Mouse (Mus musculus) MEL (cell line): ENCODE data around the gene B230307C23Rik. TPM values are rescaled to one million over a fixed set of nuclear protein-coding genes. Genes with fewer than 3 reads are reported as not detected.

Source experiments
- DNase-seq: peaks from one replicate; pipeline ENCODE4 v3.0.0; 2011; ENCODE audit warnings: low read depth, low spot score
- H3K27ac ChIP-seq: 2 replicates; pipeline ENCODE4 v1.5.1; 2012; ENCODE audit warnings: low read depth, mild to moderate bottlenecking, control low read depth, low read length, moderate library complexity; ENCODE audit not compliant: control insufficient read depth
- H3K27me3 ChIP-seq, 2 experiments: fragments of 150-350 bp in 1 of 2; sonication (generic) in 1 of 2; 2 replicates each; pipeline ENCODE4 v1.6.1; 2012; ENCODE audit warnings: low read length in 2 of 2, mild to moderate bottlenecking in 2 of 2, improper control_type of control experiment in 1 of 2, moderate library complexity in 1 of 2; ENCODE audit not compliant: insufficient read depth in 2 of 2, control insufficient read depth in 1 of 2
- H3K36me3 ChIP-seq, 2 experiments: 2 replicates each; pipeline ENCODE4 v1.6.1; 2012 to 2014; ENCODE audit warnings: low read length in 2 of 2, improper control_type of control experiment in 1 of 2, inconsistent platforms in 1 of 2, mild to moderate bottlenecking in 1 of 2; ENCODE audit not compliant: insufficient read depth in 2 of 2, control insufficient read depth in 1 of 2
- H3K4me1 ChIP-seq, 2 experiments: fragments of 150-350 bp in 1 of 2; sonication (generic) in 1 of 2; 2 replicates each; pipeline ENCODE4 v1.6.1; 2012; ENCODE audit warnings: low read length in 2 of 2, improper control_type of control experiment in 1 of 2, mild to moderate bottlenecking in 1 of 2; ENCODE audit not compliant: insufficient read depth in 2 of 2, control insufficient read depth in 1 of 2
- H3K4me3 ChIP-seq, 2 experiments: fragments of 150-350 bp in 1 of 2; sonication (generic) in 1 of 2; 2 replicates each; pipeline ENCODE4 v1.5.1; 2012; ENCODE audit warnings: low read depth in 2 of 2, low read length in 2 of 2, mild to moderate bottlenecking in 2 of 2, moderate library complexity in 2 of 2, control low read depth in 1 of 2, improper control_type of control experiment in 1 of 2; ENCODE audit not compliant: control insufficient read depth in 1 of 2, insufficient read depth in 1 of 2
- H3K79me2 ChIP-seq: 2 replicates; pipeline ENCODE4 v1.6.1; 2012; ENCODE audit warnings: mild to moderate bottlenecking, low read length, moderate library complexity; ENCODE audit not compliant: control insufficient read depth, poor library complexity, insufficient read depth
- H3K9ac ChIP-seq: 2 replicates; pipeline ENCODE4 v1.6.1; 2012; ENCODE audit warnings: low read depth, mild to moderate bottlenecking, control low read depth, low read length, moderate library complexity; ENCODE audit not compliant: control insufficient read depth, poor library complexity, severe bottlenecking
- H3K9me3 ChIP-seq: fragments of 150-350 bp; sonication (generic); replicated peaks from 2 replicates; pipeline ENCODE4 v1.6.1; 2012; ENCODE audit warnings: mild to moderate bottlenecking, low read length, improper control_type of control experiment, moderate library complexity; ENCODE audit not compliant: insufficient read depth
- BHLHE40 ChIP-seq: IDR thresholded peaks from 2 replicates; pipeline ENCODE4 v1.6.1; 2012; ENCODE audit warnings: low read depth, mild to moderate bottlenecking, inconsistent platforms, low read length, improper control_type of control experiment, borderline replicate concordance
- CTCF ChIP-seq, 3 experiments: IDR thresholded peaks in 2 of 3; conservative IDR thresholded peaks in 1 of 3; 2 replicates each; pipeline ENCODE4 v1.5.1; 2011 to 2012; ENCODE audit warnings: low read length in 3 of 3, low read depth in 2 of 3, mild to moderate bottlenecking in 2 of 3, improper control_type of control experiment in 1 of 3, inconsistent platforms in 1 of 3, mixed read lengths in 1 of 3, moderate library complexity in 1 of 3; ENCODE audit not compliant: control insufficient read depth in 1 of 3, insufficient read depth in 1 of 3, poor library complexity in 1 of 3, severe bottlenecking in 1 of 3
- ELF1 ChIP-seq: IDR thresholded peaks from 2 replicates; pipeline ENCODE4 v1.6.1; 2014; ENCODE audit warnings: low read depth, mild to moderate bottlenecking, inconsistent platforms, low read length, improper control_type of control experiment, moderate library complexity
- GATA1 ChIP-seq: IDR thresholded peaks from 2 replicates; pipeline ENCODE4 v1.6.1; 2011; ENCODE audit warnings: low read depth, low read length, improper control_type of control experiment
- JUND ChIP-seq: IDR thresholded peaks from 2 replicates; pipeline ENCODE4 v1.6.1; 2011; ENCODE audit warnings: low read depth, mild to moderate bottlenecking, improper control_type of control experiment, low read length
- MAX ChIP-seq: IDR thresholded peaks from 2 replicates; pipeline ENCODE4 v1.6.1; 2011; ENCODE audit warnings: low read length, improper control_type of control experiment
- MAZ ChIP-seq: IDR thresholded peaks from 2 replicates; pipeline ENCODE4 v1.6.1; 2012; ENCODE audit warnings: low read depth, mild to moderate bottlenecking, inconsistent platforms, low read length, improper control_type of control experiment
- MXI1 ChIP-seq: IDR thresholded peaks from 2 replicates; pipeline ENCODE4 v1.6.1; 2011; ENCODE audit warnings: mild to moderate bottlenecking, low read depth, low read length, improper control_type of control experiment
- MYC ChIP-seq: IDR thresholded peaks from 2 replicates; pipeline ENCODE4 v1.6.1; 2011; ENCODE audit warnings: low read depth, mild to moderate bottlenecking, low read length, improper control_type of control experiment, moderate library complexity
- NELFE ChIP-seq: IDR thresholded peaks from 2 replicates; pipeline ENCODE4 v1.6.1; 2011; ENCODE audit warnings: low read depth, low read length, improper control_type of control experiment
- NRF1 ChIP-seq: IDR thresholded peaks from 2 replicates; pipeline ENCODE4 v1.6.1; 2014; ENCODE audit warnings: low read depth, mild to moderate bottlenecking, inconsistent platforms, low read length, improper control_type of control experiment, moderate library complexity; ENCODE audit not compliant: poor library complexity, insufficient read depth, severe bottlenecking
- POLR2AphosphoS5 ChIP-seq: IDR thresholded peaks from 2 replicates; pipeline ENCODE4 v1.6.1; 2012; ENCODE audit warnings: low read depth, borderline replicate concordance, mild to moderate bottlenecking, inconsistent platforms, low read length, moderate library complexity, mixed read lengths
- RAD21 ChIP-seq: IDR thresholded peaks from 2 replicates; pipeline ENCODE4 v1.6.1; 2011; ENCODE audit warnings: mild to moderate bottlenecking, low read depth, low read length, improper control_type of control experiment
- RCOR1 ChIP-seq: IDR thresholded peaks from 2 replicates; pipeline ENCODE4 v1.6.1; 2012; ENCODE audit warnings: low read depth, mild to moderate bottlenecking, inconsistent platforms, low read length, improper control_type of control experiment
- SIN3A ChIP-seq: IDR thresholded peaks from 2 replicates; pipeline ENCODE4 v1.6.1; 2012; ENCODE audit warnings: low read length, improper control_type of control experiment, inconsistent platforms
- TBP ChIP-seq: IDR thresholded peaks from 2 replicates; pipeline ENCODE4 v1.8.0; 2011; ENCODE audit warnings: low read depth, low read length, improper control_type of control experiment
- TCF12 ChIP-seq: IDR thresholded peaks from 2 replicates; pipeline ENCODE4 v1.6.1; 2014; ENCODE audit warnings: low read depth, mild to moderate bottlenecking, inconsistent platforms, low read length, improper control_type of control experiment, moderate library complexity
- UBTF ChIP-seq: IDR thresholded peaks from 2 replicates; pipeline ENCODE4 v1.6.1; 2012; ENCODE audit warnings: low read depth, mild to moderate bottlenecking, inconsistent platforms, low read length, improper control_type of control experiment, moderate library complexity, borderline replicate concordance; ENCODE audit not compliant: insufficient read depth
- USF1 ChIP-seq: IDR thresholded peaks from 2 replicates; pipeline ENCODE4 v1.6.1; 2014; ENCODE audit warnings: low read depth, mild to moderate bottlenecking, inconsistent platforms, low read length, improper control_type of control experiment, moderate library complexity
- ZC3H11A ChIP-seq: IDR thresholded peaks from 2 replicates; pipeline ENCODE4 v1.6.1; 2012; ENCODE audit warnings: low read depth, mild to moderate bottlenecking, inconsistent platforms, low read length, improper control_type of control experiment
- ZKSCAN1 ChIP-seq: IDR thresholded peaks from 2 replicates; pipeline ENCODE4 v1.6.1; 2012; ENCODE audit warnings: low read depth, mild to moderate bottlenecking, inconsistent platforms, low read length, improper control_type of control experiment, moderate library complexity
- ZNF384 ChIP-seq: IDR thresholded peaks from 2 replicates; pipeline ENCODE4 v1.6.1; 2012; ENCODE audit warnings: low read depth, mild to moderate bottlenecking, inconsistent platforms, low read length, improper control_type of control experiment
- polyA plus RNA-seq, 2 experiments: library from polyadenylated mRNA; stranded (reverse) in 1 of 2; unstranded in 1 of 2; fragments of >175 nt in 1 of 2; fragments of >200 nt in 1 of 2; gene quantifications; 2 replicates each; pipeline versions ENCODE4 v1.2.1 to v1.2.4; 2012; ENCODE audit warnings: low replicate concordance in 2 of 2, low read depth in 1 of 2; ENCODE audit not compliant: insufficient read length in 2 of 2, insufficient read depth in 1 of 2, missing spikeins in 1 of 2
- total RNA-seq: library from RNA; depleted of rRNA; stranded (reverse); fragments of 300-350 nt; gene quantifications from 2 replicates; pipeline ENCODE4 v1.2.3, GENCODE M21; 2012

B230307C23Rik gene
- total and polyA plus RNA-seq, 3 experiments, result 27.4 to 54.8 TPM; not detected in 1

- no peaks in the 10 kb centered on the region; the same call in 1 of the 2 replicates for H3K9me3 ChIP-seq
- H3K79me2 ChIP-seq, result no peaks in the 10 kb centered on the region; the same call in 1 of the 2 replicates
- peaks cover 0 to 1% of the 10 kb centered on the region in 2 experiments; a peak in 2 of 4 replicates for H3K36me3 ChIP-seq
- H3K4me1 ChIP-seq, result no peaks in the 10 kb centered on the region
- no peaks in the 10 kb centered on the region for H3K27me3 ChIP-seq
- peak overlapping the region; percentile 57; the same call in 1 of the 2 replicates for H3K27ac ChIP-seq
- no peak overlapping the region for H3K9ac ChIP-seq
- TF ChIP-seq SIN3A, result no peak
- no peak for TF ChIP-seq ZC3H11A
- no peak for TF ChIP-seq TCF12
- TF ChIP-seq MAX, result peak; percentile 46; the same call in 1 of the 2 replicates
- no peak for TF ChIP-seq ZKSCAN1
- no peak for TF ChIP-seq RCOR1
- 0 out of 2 replicates have a peak, but pooled peaks have one; percentile 11 for TF ChIP-seq GATA1
- TF ChIP-seq NELFE, result no peak
- TF ChIP-seq JUND, result no peak
- TF ChIP-seq MXI1, result no peak
- TF ChIP-seq MYC, result 0 out of 2 replicates have a peak, but pooled peaks have one; percentile 56
- TF ChIP-seq RAD21, result no peak
- TF ChIP-seq POLR2AphosphoS5, result no peak
- TF ChIP-seq UBTF, result no peak
- TF ChIP-seq ELF1, result peak; percentile 54; the same call in 1 of the 2 replicates
- no peak for TF ChIP-seq BHLHE40
- TF ChIP-seq TBP, result no peak
- TF ChIP-seq ZNF384, result no peak
- peak; percentile 50 for TF ChIP-seq USF1
- no peak for TF ChIP-seq NRF1
- no peak for TF ChIP-seq CTCF (IDR thresholded peaks at IDR 0.05 in 2 of 3, conservative IDR thresholded peaks at IDR 0.05 in 1 of 3; ENCODE audit: control insufficient read depth in 1 of 3, insufficient read depth in 1 of 3, low read depth in 2 of 3, low read length in 3 of 3, poor library complexity in 1 of 3, severe bottlenecking in 1 of 3)
- no peak for TF ChIP-seq MAZ
- DNase-seq, result peak; percentile 74
- no peak overlapping the region for H3K4me3 ChIP-seq
Measured at GRCm38 (mm10) chr16:98022081-98022480, 25.0 kb downstream of the B230307C23Rik start.
